Comparison of ENCODE assay signal across 11 mouse cellular contexts in genomic region chr6:30654402-30654859, GRCm38 (mm10). TPM values are rescaled to one million over a fixed set of nuclear protein-coding genes. Genes with fewer than 3 reads are reported as not detected.
A peak's percentile ranks its signal among the peaks of the same experiment; 100 is the strongest.
DNase-seq lines count a peak whose midpoint lies in the region; ATAC-seq and TF ChIP-seq lines count a peak whose summit lies in the region.
"Had no signal": no experiment of that assay in that cellular context is flagged by ENCODE, and none has a peak within 500 bp of the region (broad histone marks: within the 10 kb centered on the region; RNA-seq: fewer than 3 reads in every experiment).

No protein-coding gene starts in this region.

- H3K4me2 ChIP-seq in kidney, embryonic 15.5 days = no peak overlapping the region
- no peak overlapping the region for H3K4me2 ChIP-seq in embryonic facial prominence, embryonic 14.5 days (ENCODE audit: low read depth, low read length)
- no peak overlapping the region for H3K4me2 ChIP-seq in hindbrain, embryonic 16.5 days (ENCODE audit: low read length)
- no peak overlapping the region for H3K4me2 ChIP-seq in midbrain, postnatal 0 days (ENCODE audit: low read depth, low read length, poor library complexity, severe bottlenecking)

- no peak for DNase-seq in kidney, postnatal 10 days
- no peak for DNase-seq in embryonic facial prominence, embryonic 14.5 days (ENCODE audit: low spot score)
- DNase-seq in midbrain, postnatal 0 days (ENCODE audit: low spot score) = peak; percentile 44
- no peak for DNase-seq in gastrocnemius, adult 8-10 months (ENCODE audit: low spot score in 2 of 2)
- DNase-seq in layer of hippocampus, adult 11-12 months (ENCODE audit: low spot score) = no peak
- no peak for DNase-seq in gastrocnemius, adult 18-20 months (ENCODE audit: low spot score)
- DNase-seq: heart, postnatal 10 days; layer of hippocampus, adult 9-11 months; thymus, postnatal 14 days had no signal

- peaks cover 53% of the 10 kb centered on the region for H3K4me1 ChIP-seq in kidney, embryonic 15.5 days
- H3K4me1 ChIP-seq in embryonic facial prominence, embryonic 14.5 days (ENCODE audit: control insufficient read depth, insufficient read depth, low read length) = peaks cover 46% of the 10 kb centered on the region
- H3K4me1 ChIP-seq in hindbrain, embryonic 16.5 days (ENCODE audit: control insufficient read depth, insufficient read depth, low read depth, low read length) = peaks cover 35% of the 10 kb centered on the region
- H3K4me1 ChIP-seq in midbrain, postnatal 0 days (ENCODE audit: insufficient read depth, low read length) = peaks cover 20% of the 10 kb centered on the region

- peak overlapping the region; percentile 92 for H3K27ac ChIP-seq in kidney, embryonic 15.5 days
- H3K27ac ChIP-seq in embryonic facial prominence, embryonic 14.5 days (replicated peaks; ENCODE audit: low read depth, low read length) = peak overlapping the region; percentile 96
- H3K27ac ChIP-seq in hindbrain, embryonic 16.5 days (ENCODE audit: low read depth, low read length) = peak overlapping the region; percentile 51
- peak overlapping the region; percentile 70 for H3K27ac ChIP-seq in midbrain, postnatal 0 days (ENCODE audit: low read depth, low read length)

- no peaks in the 10 kb centered on the region for H3K36me3 ChIP-seq in kidney, embryonic 15.5 days
- H3K36me3 ChIP-seq in embryonic facial prominence, embryonic 14.5 days (ENCODE audit: control insufficient read depth, insufficient read depth, low read length) = peaks cover 10% of the 10 kb centered on the region; the same call in 1 of the 2 replicates
- H3K36me3 ChIP-seq in hindbrain, embryonic 16.5 days (ENCODE audit: control insufficient read depth, insufficient read depth, low read length) = no peaks in the 10 kb centered on the region
- H3K36me3 ChIP-seq in midbrain, postnatal 0 days (ENCODE audit: insufficient read depth, low read length) = no peaks in the 10 kb centered on the region

- no peak for TF ChIP-seq CTCF in midbrain, postnatal 0 days (IDR thresholded peaks at IDR 0.05)

- H3K9me3 ChIP-seq in kidney, embryonic 15.5 days (replicated peaks) = no peaks in the 10 kb centered on the region
- no peaks in the 10 kb centered on the region for H3K9me3 ChIP-seq in embryonic facial prominence, embryonic 14.5 days (ENCODE audit: control insufficient read depth, low read length)
- H3K9me3 ChIP-seq in hindbrain, embryonic 16.5 days (ENCODE audit: control insufficient read depth, low read length) = no peaks in the 10 kb centered on the region
- no peaks in the 10 kb centered on the region for H3K9me3 ChIP-seq in midbrain, postnatal 0 days (ENCODE audit: low read length)

- WGBS in kidney, embryonic 15.5 days = 25% methylated on average over 6 of the region's 6 CpGs
- WGBS in embryonic facial prominence, embryonic 14.5 days = 47% methylated on average over 6 of the region's 6 CpGs
- 16% methylated on average over 6 of the region's 6 CpGs for WGBS in hindbrain, embryonic 16.5 days
- WGBS in midbrain, postnatal 0 days = 15% methylated on average over 6 of the region's 6 CpGs

- no peak overlapping the region for H3K9ac ChIP-seq in kidney, embryonic 15.5 days
- H3K9ac ChIP-seq in embryonic facial prominence, embryonic 14.5 days (ENCODE audit: low read depth, low read length) = peak overlapping the region; percentile 43; the same call in 1 of the 2 replicates
- no peak overlapping the region for H3K9ac ChIP-seq in hindbrain, embryonic 16.5 days (ENCODE audit: low read depth, low read length)
- H3K9ac ChIP-seq in midbrain, postnatal 0 days (replicated peaks; ENCODE audit: low read length, poor library complexity, severe bottlenecking) = peak overlapping the region; percentile 33; the same call in 1 of the 2 replicates

- H3K4me3 ChIP-seq in kidney, embryonic 15.5 days (replicated peaks) = no peak overlapping the region
- no peak overlapping the region for H3K4me3 ChIP-seq in embryonic facial prominence, embryonic 14.5 days (ENCODE audit: low read depth, low read length)
- H3K4me3 ChIP-seq in hindbrain, embryonic 16.5 days (ENCODE audit: low read length) = no peak overlapping the region
- H3K4me3 ChIP-seq in midbrain, postnatal 0 days (ENCODE audit: low read depth, low read length) = no peak overlapping the region

- H3K27me3 ChIP-seq in kidney, embryonic 15.5 days = no peaks in the 10 kb centered on the region
- no peaks in the 10 kb centered on the region for H3K27me3 ChIP-seq in embryonic facial prominence, embryonic 14.5 days (replicated peaks; ENCODE audit: control insufficient read depth, insufficient read depth, low read length)
- H3K27me3 ChIP-seq in hindbrain, embryonic 16.5 days (replicated peaks; ENCODE audit: control insufficient read depth, insufficient read depth, low read length) = no peaks in the 10 kb centered on the region
- H3K27me3 ChIP-seq in midbrain, postnatal 0 days (ENCODE audit: insufficient read depth, low read length) = no peaks in the 10 kb centered on the region

- ATAC-seq in kidney, embryonic 15.5 days (replicated peaks; ENCODE audit: low FRiP score) = no peak
- no peak for ATAC-seq in embryonic facial prominence, embryonic 14.5 days (ENCODE audit: low read depth)
- ATAC-seq in hindbrain, embryonic 16.5 days = no peak
- ATAC-seq in midbrain, postnatal 0 days (ENCODE audit: low FRiP score) = peak; percentile 36; the same call in 1 of the 2 replicates

RNA-seq across cellular contexts. Expression of gene Cpa1, which starts 15.4 kb away (rescaled TPM):
- polyA plus RNA-seq in kidney, embryonic 15.5 days (2015; fragmentation: Nextera tagmentation; extraction: Ambion mirVana) = 1.8 and 3.0 TPM in 2 replicates
- polyA plus RNA-seq in embryonic facial prominence, embryonic 14.5 days (2014; fragmentation: Nextera tagmentation; extraction: Ambion mirVana) = 1.3 and 1.7 TPM in 2 replicates
- 0.85 and 0.90 TPM in 2 replicates for polyA plus RNA-seq in hindbrain, embryonic 16.5 days (2015; fragmentation: Nextera tagmentation; extraction: Ambion mirVana)
- 0.60 and 0.94 TPM in 2 replicates for total RNA-seq in midbrain, postnatal 0 days (2014; rRNA removed)
- polyA plus RNA-seq in midbrain, postnatal 0 days (2015; fragmentation: Nextera tagmentation; extraction: Ambion mirVana) = 0.44 and 0.51 TPM in 2 replicates
- not detected for total RNA-seq in gastrocnemius, adult 8-10 months (2022)
- not detected for total RNA-seq in gastrocnemius, adult 18-20 months (2021)

RNA-seq across cellular contexts. Expression of gene Cep41, which starts 39.1 kb away (rescaled TPM):
- polyA plus RNA-seq in kidney, embryonic 15.5 days (2015; fragmentation: Nextera tagmentation; extraction: Ambion mirVana) = 23.5 and 24.9 TPM in 2 replicates
- 38.6 and 44.3 TPM in 2 replicates for polyA plus RNA-seq in embryonic facial prominence, embryonic 14.5 days (2014; fragmentation: Nextera tagmentation; extraction: Ambion mirVana)
- 10.4 and 14.1 TPM in 2 replicates for polyA plus RNA-seq in hindbrain, embryonic 16.5 days (2015; fragmentation: Nextera tagmentation; extraction: Ambion mirVana)
- 8.1 and 15.7 TPM in 2 replicates for total RNA-seq in midbrain, postnatal 0 days (2014; rRNA removed)
- 8.3 and 9.5 TPM in 2 replicates for polyA plus RNA-seq in midbrain, postnatal 0 days (2015; fragmentation: Nextera tagmentation; extraction: Ambion mirVana)
- total RNA-seq in gastrocnemius, adult 8-10 months (2022) = under 1 TPM; 0.12 to 0.83 (median 0.41) TPM
- total RNA-seq in gastrocnemius, adult 18-20 months (2021) = under 1 TPM; 0.78 to 0.80 TPM

RNA-seq across cellular contexts. Expression of gene Cpa5, which starts 43.6 kb away (rescaled TPM):
- polyA plus RNA-seq in kidney, embryonic 15.5 days (2015; fragmentation: Nextera tagmentation; extraction: Ambion mirVana) = 0.40 and 0.66 TPM in 2 replicates
- polyA plus RNA-seq in embryonic facial prominence, embryonic 14.5 days (2014; fragmentation: Nextera tagmentation; extraction: Ambion mirVana) = 0.92 and 1.3 TPM in 2 replicates
- polyA plus RNA-seq in hindbrain, embryonic 16.5 days (2015; fragmentation: Nextera tagmentation; extraction: Ambion mirVana) = 0.09 and 0.12 TPM in 2 replicates
- total RNA-seq in midbrain, postnatal 0 days (2014; rRNA removed) = not detected in 2 replicates
- polyA plus RNA-seq in midbrain, postnatal 0 days (2015; fragmentation: Nextera tagmentation; extraction: Ambion mirVana) = 0.13 TPM in 1 of 2 replicates, not detected in the other
- total RNA-seq in gastrocnemius, adult 8-10 months (2022) = not detected
- not detected for total RNA-seq in gastrocnemius, adult 18-20 months (2021)
- total RNA-seq: heart, postnatal 10 days had no signal

Comparison
In these comparisons a context has a peak if more than half of its experiments do, and no peak if none do; other contexts are left out.
1. H3K9ac ChIP-seq: peak in embryonic facial prominence, embryonic 14.5 days (single experiment) and midbrain, postnatal 0 days (single experiment); none in kidney, embryonic 15.5 days (single experiment) and hindbrain, embryonic 16.5 days (single experiment).
2. Peak in every context shown above with its lines, with median percentiles within 50 percentile points of each other: H3K27ac ChIP-seq.